Mouse (Mus musculus) intestine, postnatal 0 days (tissue): ENCODE measurements at regions not wholly inside any gene's neighbourhood (a gene's known extent, or its start where the extent isn't known, plus 50 kb on each side); places are given as distances from the start of the nearest gene placed in this dataset.

Experiments used
- ATAC-seq: fragments of 200-750 bp; cut with Nextera tagmentation; 2 replicates; pipeline ENCODE4 v1.8.0; 2017; ENCODE audit warnings: mild to moderate bottlenecking, moderate TSS enrichment, moderate library complexity
- H3K27ac ChIP-seq: fragments of 300-500 bp; sonication (generic); 2 replicates; pipeline ENCODE4 v1.5.1; 2014; ENCODE audit warnings: mild to moderate bottlenecking, low read depth, low read length, moderate library complexity
- H3K27me3 ChIP-seq: fragments of 300-500 bp; sonication (generic); replicated peaks from 2 replicates; pipeline ENCODE4 v1.6.1; 2014; ENCODE audit warnings: low read length, mixed read lengths; ENCODE audit not compliant: control insufficient read depth, insufficient read depth
- H3K36me3 ChIP-seq: fragments of 300-500 bp; sonication (generic); 2 replicates; pipeline ENCODE4 v1.6.1; 2014; ENCODE audit warnings: mild to moderate bottlenecking, moderate library complexity; ENCODE audit not compliant: control insufficient read depth, insufficient read depth
- H3K4me1 ChIP-seq: fragments of 300-500 bp; sonication (generic); replicated peaks from 2 replicates; pipeline ENCODE4 v1.6.1; 2014; ENCODE audit warnings: antibody characterized with exemption, low read length, mixed read lengths; ENCODE audit not compliant: control insufficient read depth, insufficient read depth
- H3K4me2 ChIP-seq: fragments of 300-500 bp; sonication (generic); replicated peaks from 2 replicates; pipeline ENCODE4 v1.6.1; 2014; ENCODE audit warnings: low read depth, mild to moderate bottlenecking, moderate library complexity
- H3K4me3 ChIP-seq: fragments of 300-500 bp; sonication (generic); 2 replicates; pipeline ENCODE4 v1.5.1; 2014; ENCODE audit warnings: low read depth, low read length
- H3K9ac ChIP-seq: fragments of 300-500 bp; sonication (generic); 2 replicates; pipeline ENCODE4 v1.6.1; 2014; ENCODE audit warnings: mild to moderate bottlenecking, low read depth, low read length
- H3K9me3 ChIP-seq: fragments of 300-500 bp; sonication (generic); 2 replicates; pipeline ENCODE4 v1.6.1; 2016; ENCODE audit warnings: mixed run types; ENCODE audit not compliant: control insufficient read depth
- CTCF ChIP-seq: sonication (generic); IDR thresholded peaks from 2 replicates; pipeline ENCODE4 v1.5.1; 2016; ENCODE audit warnings: low read depth, mild to moderate bottlenecking, control low read depth, antibody characterized with exemption, moderate library complexity
- WGBS: fragments of 180-500 bp; shearing (Covaris S2); extraction: QIAGEN DNeasy Blood & Tissue Kit; methylation state at CpG from one replicate; pipeline ENCODE4 v1.1.7; 2014; 5-methylcytosine and 5-hydroxymethylcytosine counted together

GRCm38 (mm10) chr6:7120136-7120535, 164.3 kb downstream of the Sdhaf3 start:
- Histone ChIP-seq H3K4me3 (no peak overlapping the region), H3K27me3 (no peaks in the 10 kb centered on the region), H3K9me3 (no peaks in the 10 kb centered on the region), H3K4me2 (no peak overlapping the region), H3K4me1 (no peaks in the 10 kb centered on the region), H3K27ac (no peak overlapping the region), H3K9ac (no peak overlapping the region), H3K36me3 (no peaks in the 10 kb centered on the region)
- ATAC-seq: peak; percentile 63
- TF ChIP-seq CTCF: peak; percentile 82
- WGBS: 34% methylated on average over 4 of the region's 4 CpGs

DNA sequence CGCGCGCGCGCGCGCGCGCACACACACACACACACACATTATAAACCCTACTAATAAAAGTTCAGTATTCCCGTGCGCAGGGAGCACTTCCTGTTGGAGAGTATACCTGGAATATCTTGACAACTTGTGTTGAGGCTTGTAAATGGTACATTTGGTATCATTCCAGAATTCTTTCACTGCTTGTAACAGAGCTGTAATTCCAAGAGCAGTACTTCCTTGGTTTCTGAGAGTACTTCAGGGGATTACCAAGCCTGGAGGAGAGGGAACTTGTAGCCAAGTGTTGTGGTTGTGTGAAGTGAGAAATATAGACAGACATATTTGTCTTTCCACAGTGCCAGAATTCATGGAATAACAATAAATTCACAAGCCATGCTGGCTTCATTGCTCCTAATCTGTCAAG, 177.2 kb downstream of the Sdhaf3 start:
- ATAC-seq: no peak
- no peak overlapping the region for H3K4me2 ChIP-seq
- H3K4me1 ChIP-seq: no peaks in the 10 kb centered on the region; the same call in 1 of the 2 replicates
- no peak overlapping the region for H3K4me3 ChIP-seq
- no peak for TF ChIP-seq CTCF
- H3K27me3 ChIP-seq: no peaks in the 10 kb centered on the region
- H3K36me3 ChIP-seq: no peaks in the 10 kb centered on the region
- no peak overlapping the region for H3K9ac ChIP-seq
- H3K27ac ChIP-seq: no peak overlapping the region
- WGBS: 94% methylated on average over 11 of the region's 11 CpGs
- H3K9me3 ChIP-seq: no peaks in the 10 kb centered on the region

DNA sequence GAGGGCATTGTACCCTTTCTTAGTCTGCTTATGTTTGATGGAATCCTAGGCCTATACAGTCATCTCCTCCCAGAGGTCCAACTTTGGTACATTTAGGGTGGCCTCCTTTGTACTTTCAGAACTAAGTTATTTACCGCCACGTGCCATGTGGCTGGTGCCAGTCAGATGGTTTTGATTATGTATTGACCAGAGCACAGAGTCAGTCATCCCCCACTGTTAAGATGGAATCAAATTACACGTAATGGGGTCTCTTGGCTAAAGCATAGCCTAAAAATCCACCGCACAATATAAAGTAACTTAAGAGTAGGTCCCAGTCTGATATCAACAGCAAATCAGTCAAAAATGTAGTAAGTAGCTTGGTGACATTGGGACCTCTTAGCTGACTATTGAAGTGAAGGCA, 178.3 kb downstream of the Sdhaf3 start:
- WGBS: 83% methylated on average over 4 of the region's 4 CpGs
- Histone ChIP-seq H3K4me2 (no peak overlapping the region), H3K27ac (no peak overlapping the region), H3K27me3 (no peaks in the 10 kb centered on the region), H3K4me1 (no peaks in the 10 kb centered on the region; the same call in 1 of the 2 replicates), H3K36me3 (no peaks in the 10 kb centered on the region), H3K9me3 (no peaks in the 10 kb centered on the region), H3K9ac (no peak overlapping the region), H3K4me3 (no peak overlapping the region)
- ATAC-seq: no peak
- TF ChIP-seq CTCF: no peak

DNA sequence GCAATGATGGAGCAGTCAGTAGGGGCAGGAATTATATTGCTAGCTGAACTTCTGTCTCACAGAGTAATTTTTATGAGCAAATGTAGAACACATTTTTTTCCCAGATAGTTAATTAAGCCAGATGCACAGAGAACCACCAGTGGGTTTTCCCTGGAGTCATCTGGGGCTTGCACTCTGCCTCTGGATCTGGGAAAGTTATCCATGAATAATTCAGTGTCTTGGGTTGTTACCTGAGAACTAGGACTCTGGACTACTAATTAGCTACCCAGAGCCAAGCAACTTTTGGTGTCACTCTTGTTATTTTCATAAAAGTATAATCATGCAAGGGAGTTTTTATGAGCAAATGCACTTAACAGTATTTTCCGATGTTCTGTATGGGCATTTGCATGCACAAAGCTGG, 179.1 kb downstream of the Sdhaf3 start:
- no peak for ATAC-seq
- Histone ChIP-seq H3K27me3 (no peaks in the 10 kb centered on the region), H3K4me3 (no peak overlapping the region), H3K27ac (no peak overlapping the region), H3K36me3 (no peaks in the 10 kb centered on the region), H3K9me3 (no peaks in the 10 kb centered on the region), H3K4me1 (no peaks in the 10 kb centered on the region; the same call in 1 of the 2 replicates), H3K9ac (no peak overlapping the region), H3K4me2 (no peak overlapping the region)
- no peak for TF ChIP-seq CTCF
- WGBS: 95% methylated on average over 1 of the region's 1 CpGs

GRCm38 (mm10) chr6:7181711-7182110, 225.9 kb downstream of the Sdhaf3 start:
- ATAC-seq: no peak
- Histone ChIP-seq H3K36me3 (no peaks in the 10 kb centered on the region), H3K9ac (no peak overlapping the region), H3K27ac (no peak overlapping the region), H3K4me2 (no peak overlapping the region), H3K4me3 (no peak overlapping the region), H3K4me1 (no peaks in the 10 kb centered on the region), H3K27me3 (no peaks in the 10 kb centered on the region), H3K9me3 (no peaks in the 10 kb centered on the region)
- TF ChIP-seq CTCF: no peak
- 75% methylated on average over 2 of the region's 2 CpGs for WGBS

DNA sequence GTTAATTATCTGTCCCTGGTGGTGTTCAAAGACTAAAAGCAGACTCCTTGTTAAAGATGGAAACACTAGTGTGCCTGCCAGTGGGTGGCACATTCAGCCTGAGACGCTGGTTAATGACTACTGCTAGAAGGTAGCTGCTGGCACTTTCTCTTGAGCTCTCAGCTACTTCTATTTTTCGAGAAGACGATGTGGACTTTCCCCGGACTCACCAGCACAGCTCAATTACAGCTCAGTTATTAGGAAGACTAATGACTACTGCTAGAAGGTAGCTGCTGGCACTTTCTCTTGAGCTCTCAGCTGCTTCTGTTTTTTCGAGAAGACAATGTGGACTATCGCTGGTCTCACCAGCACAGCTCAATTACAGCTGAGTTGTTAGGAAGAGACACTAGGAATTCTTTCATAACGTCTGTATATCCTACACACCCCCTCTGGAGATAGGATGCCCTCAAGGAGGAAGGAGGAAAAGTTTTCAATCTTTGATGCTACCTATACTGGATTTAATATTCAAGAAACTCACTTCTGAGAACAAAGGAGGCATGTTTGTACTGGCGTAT, 243.3 kb downstream of the Sdhaf3 start:
- Histone ChIP-seq H3K4me1 (no peaks in the 10 kb centered on the region), H3K27me3 (no peaks in the 10 kb centered on the region), H3K4me3 (no peak overlapping the region), H3K9ac (no peak overlapping the region), H3K27ac (no peak overlapping the region), H3K4me2 (no peak overlapping the region), H3K9me3 (no peaks in the 10 kb centered on the region), H3K36me3 (no peaks in the 10 kb centered on the region)
- 66% methylated on average over 8 of the region's 8 CpGs for WGBS
- ATAC-seq: no peak
- TF ChIP-seq CTCF: no peak

- Histone ChIP-seq H3K4me3 (no peak overlapping the region), H3K4me1 (no peaks in the 10 kb centered on the region), H3K27me3 (no peaks in the 10 kb centered on the region), H3K4me2 (no peak overlapping the region), H3K27ac (no peak overlapping the region), H3K36me3 (no peaks in the 10 kb centered on the region), H3K9ac (no peak overlapping the region), H3K9me3 (no peaks in the 10 kb centered on the region)
- TF ChIP-seq CTCF: no peak
- no peak for ATAC-seq
- 39% methylated on average over 4 of the region's 4 CpGs for WGBS
Observed at GRCm38 (mm10) chr6:7215880-7216279, 260.1 kb downstream of the Sdhaf3 start.
